Mouse (Mus musculus): ENCODE measurements around the gene Nup188. TPM values are rescaled to one million over a fixed set of nuclear protein-coding genes. Genes with fewer than 3 reads are reported as not detected.

Gene Nup188
- polyA plus RNA-seq, 1 experiment from 2014 or later: 26.0 TPM

DNA sequence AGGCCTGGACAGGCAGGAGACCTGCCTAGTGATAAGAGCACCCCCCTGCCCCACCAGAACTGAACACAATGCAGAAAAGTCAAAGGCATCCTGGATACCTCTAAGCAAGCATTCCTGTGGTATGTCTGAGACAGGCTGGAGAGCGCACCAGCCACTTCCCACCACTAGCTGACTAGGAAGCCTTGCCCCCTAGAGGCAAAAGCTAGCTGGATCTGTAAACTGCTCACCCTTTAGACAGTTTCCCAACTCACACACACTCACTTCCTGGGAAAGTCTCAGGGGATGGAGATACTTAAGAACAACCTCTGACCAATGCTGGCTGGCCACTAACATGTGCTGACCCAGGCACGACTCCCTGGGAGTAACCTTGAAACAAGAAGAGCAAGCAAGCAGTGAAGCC is 65.0 kb downstream of the Nup188 start:
- H3K4me1 ChIP-seq (ENCODE audit: control insufficient read depth, insufficient read depth, low read length): peaks cover 15% of the 10 kb centered on the region; the same call in 1 of the 2 replicates
- no peak overlapping the region for H3K9ac ChIP-seq (ENCODE audit: low read length)
- H3K4me2 ChIP-seq (ENCODE audit: low read depth, low read length): no peak overlapping the region
- H3K27me3 ChIP-seq (ENCODE audit: control insufficient read depth, insufficient read depth, low read length): no peaks in the 10 kb centered on the region
- no peaks in the 10 kb centered on the region for H3K9me3 ChIP-seq (replicated peaks; ENCODE audit: control insufficient read depth, low read length)
- WGBS: 67% methylated on average over 2 of the region's 2 CpGs
- H3K36me3 ChIP-seq (ENCODE audit: control insufficient read depth, insufficient read depth, low read length): peaks cover 11% of the 10 kb centered on the region; the same call in 1 of the 2 replicates
- no peak overlapping the region for H3K27ac ChIP-seq (ENCODE audit: low read length)
- ATAC-seq (ENCODE audit: insufficient read depth, low FRiP score): no peak
- H3K4me3 ChIP-seq (replicated peaks; ENCODE audit: low read length): no peak overlapping the region

DNA sequence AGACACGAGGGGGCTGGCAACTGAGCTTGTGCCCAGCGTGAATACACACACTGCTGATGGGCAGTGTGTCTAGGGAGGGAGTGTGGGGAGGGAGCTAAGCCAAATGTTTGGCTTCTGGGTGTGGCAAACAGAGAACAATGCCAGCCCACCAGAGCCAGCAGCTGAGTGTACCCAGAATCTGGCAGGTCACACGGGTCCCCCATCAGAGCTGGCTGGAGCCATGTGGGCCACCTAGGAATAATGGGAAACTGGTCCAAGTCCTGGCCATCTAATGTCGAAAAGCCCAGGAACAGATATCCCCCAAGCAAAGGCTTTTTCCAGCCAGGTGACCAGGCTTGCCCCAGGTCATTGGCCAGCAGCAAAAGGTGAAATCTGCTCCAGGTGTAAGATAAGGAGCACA is 69.7 kb downstream of the Nup188 start:
- H3K4me2 ChIP-seq (ENCODE audit: low read depth, low read length): 0 out of 2 replicates have a peak overlapping the region, but pooled peaks have one; percentile 94
- H3K27me3 ChIP-seq (ENCODE audit: control insufficient read depth, insufficient read depth, low read length): no peaks in the 10 kb centered on the region
- no peaks in the 10 kb centered on the region for H3K9me3 ChIP-seq (replicated peaks; ENCODE audit: control insufficient read depth, low read length)
- no peak overlapping the region for H3K4me3 ChIP-seq (replicated peaks; ENCODE audit: low read length)
- 55% methylated on average over 4 of the region's 4 CpGs for WGBS
- peaks cover 38% of the 10 kb centered on the region for H3K4me1 ChIP-seq (ENCODE audit: control insufficient read depth, insufficient read depth, low read length)
- ATAC-seq (ENCODE audit: insufficient read depth, low FRiP score): no peak
- 0 out of 2 replicates have a peak, but pooled peaks cover 6% of the 10 kb centered on the region for H3K36me3 ChIP-seq (ENCODE audit: control insufficient read depth, insufficient read depth, low read length)
- peak overlapping the region; percentile 84; the same call in 1 of the 2 replicates for H3K27ac ChIP-seq (ENCODE audit: low read length)
- H3K9ac ChIP-seq (ENCODE audit: low read length): peak overlapping the region; percentile 42; the same call in 1 of the 2 replicates

DNA sequence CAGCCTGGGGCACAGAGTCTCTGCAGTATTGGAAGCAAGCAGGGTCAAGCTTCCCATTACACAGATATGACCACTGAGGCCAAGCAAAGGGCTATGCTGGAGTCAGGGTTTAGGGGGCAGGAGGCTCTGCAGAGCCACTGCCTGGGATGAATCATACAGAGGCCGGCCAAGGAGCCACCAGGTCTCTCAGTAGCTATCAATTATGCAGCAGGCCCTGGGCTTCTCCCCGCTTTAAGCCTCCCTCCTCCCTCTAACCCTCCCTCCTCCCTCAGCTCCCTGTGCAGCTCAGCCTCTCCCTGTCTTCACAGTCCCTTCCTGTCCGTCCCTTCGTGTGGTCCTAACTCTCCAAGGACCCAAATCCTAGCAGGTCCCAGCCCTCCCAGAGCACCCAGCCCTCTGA is 70.1 kb downstream of the Nup188 start:
- Histone ChIP-seq H3K9me3 (replicated peaks; ENCODE audit: control insufficient read depth, low read length) (no peaks in the 10 kb centered on the region), H3K4me1 (ENCODE audit: control insufficient read depth, insufficient read depth, low read length) (peaks cover 38% of the 10 kb centered on the region), H3K4me2 (ENCODE audit: low read depth, low read length) (peak overlapping the region; percentile 94; the same call in 1 of the 2 replicates), H3K27me3 (ENCODE audit: control insufficient read depth, insufficient read depth, low read length) (no peaks in the 10 kb centered on the region), H3K36me3 (ENCODE audit: control insufficient read depth, insufficient read depth, low read length) (0 out of 2 replicates have a peak, but pooled peaks cover 6% of the 10 kb centered on the region), H3K9ac (ENCODE audit: low read length) (peak overlapping the region; percentile 32; the same call in 1 of the 2 replicates), H3K27ac (ENCODE audit: low read length) (peak overlapping the region; percentile 84), H3K4me3 (replicated peaks; ENCODE audit: low read length) (no peak overlapping the region)
- 37% methylated on average over 4 of the region's 4 CpGs for WGBS
- ATAC-seq (ENCODE audit: insufficient read depth, low FRiP score): no peak

DNA sequence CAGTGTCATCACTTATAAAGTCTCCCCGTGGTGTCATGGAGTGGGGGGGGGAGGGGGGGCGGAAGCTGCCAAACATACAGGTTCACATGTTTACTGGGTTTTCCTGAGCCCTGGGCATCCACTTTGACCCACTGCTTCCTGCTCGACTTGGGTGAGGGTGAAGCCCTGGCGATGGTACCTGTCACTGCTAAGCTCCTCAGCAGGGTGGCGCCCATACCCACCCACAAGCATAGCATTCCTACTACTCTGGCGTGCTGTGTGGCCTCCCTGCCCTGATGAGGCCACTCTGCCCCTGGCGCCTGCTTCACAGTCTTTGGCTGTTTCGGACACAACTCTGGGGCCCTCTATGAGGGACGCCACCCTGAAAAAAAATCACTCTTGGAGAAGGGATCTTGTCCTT is 70.7 kb downstream of the Nup188 start:
- Histone ChIP-seq H3K4me3 (replicated peaks; ENCODE audit: low read length) (no peak overlapping the region), H3K4me1 (ENCODE audit: control insufficient read depth, insufficient read depth, low read length) (peaks cover 38% of the 10 kb centered on the region), H3K9ac (ENCODE audit: low read length) (peak overlapping the region; percentile 86; the same call in 1 of the 2 replicates), H3K36me3 (ENCODE audit: control insufficient read depth, insufficient read depth, low read length) (0 out of 2 replicates have a peak, but pooled peaks cover 6% of the 10 kb centered on the region), H3K9me3 (replicated peaks; ENCODE audit: control insufficient read depth, low read length) (no peaks in the 10 kb centered on the region), H3K4me2 (ENCODE audit: low read depth, low read length) (peak overlapping the region; percentile 94), H3K27me3 (ENCODE audit: control insufficient read depth, insufficient read depth, low read length) (no peaks in the 10 kb centered on the region), H3K27ac (ENCODE audit: low read length) (peak overlapping the region; percentile 84)
- ATAC-seq (ENCODE audit: insufficient read depth, low FRiP score): no peak
- 56% methylated on average over 9 of the region's 9 CpGs for WGBS

DNA sequence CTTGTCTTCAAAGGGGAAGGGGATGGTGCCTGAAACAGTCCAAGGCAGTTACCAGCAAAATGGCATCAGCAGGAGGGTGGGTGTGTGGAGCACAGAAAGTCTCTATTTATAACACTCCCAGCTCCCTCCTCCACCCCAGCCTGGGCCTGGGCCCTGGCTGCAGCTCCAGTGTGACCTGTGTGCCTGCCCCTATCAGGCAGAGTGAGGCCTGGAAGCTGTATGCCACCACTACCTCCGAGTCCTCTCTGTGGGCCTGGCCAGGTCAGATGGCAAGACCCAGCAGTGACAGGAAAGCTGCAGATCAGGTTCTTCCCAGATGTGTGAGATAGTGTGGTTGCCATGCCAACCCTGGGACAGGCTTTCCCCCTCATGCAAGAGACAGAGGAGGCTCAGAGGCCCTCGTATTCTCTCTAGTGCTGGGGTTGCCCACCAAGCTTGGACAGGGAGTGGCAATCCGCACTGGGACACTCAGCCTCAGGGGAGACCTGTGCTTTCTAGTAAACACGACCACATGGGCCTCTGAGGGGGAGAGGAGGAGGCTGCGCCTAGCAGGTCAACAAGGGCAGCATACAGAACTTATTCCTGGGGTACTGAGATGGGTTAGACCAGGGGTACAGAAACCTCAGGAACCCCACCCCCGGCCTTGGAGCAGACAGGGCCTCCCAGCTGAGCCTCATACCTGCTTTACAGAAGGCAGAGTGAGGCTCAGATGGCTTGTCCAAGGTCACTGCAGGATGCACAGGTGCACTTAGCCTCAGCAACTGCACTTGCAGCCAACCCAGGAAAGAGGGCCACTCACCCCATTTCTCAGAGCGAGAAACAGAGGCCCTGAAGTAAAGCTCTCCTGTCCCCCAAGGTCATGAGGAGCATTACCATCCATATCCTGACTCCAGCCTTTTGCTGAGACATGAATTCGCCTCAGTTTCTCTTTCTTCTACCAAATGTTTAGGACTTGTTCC is 71.6 kb downstream of the Nup188 start:
- Histone ChIP-seq H3K36me3 (ENCODE audit: control insufficient read depth, insufficient read depth, low read length) (no peaks in the 10 kb centered on the region), H3K27me3 (ENCODE audit: control insufficient read depth, insufficient read depth, low read length) (no peaks in the 10 kb centered on the region), H3K27ac (ENCODE audit: low read length) (peak overlapping the region; percentile 84), H3K9ac (ENCODE audit: low read length) (peak overlapping the region; percentile 86), H3K9me3 (replicated peaks; ENCODE audit: control insufficient read depth, low read length) (no peaks in the 10 kb centered on the region), H3K4me2 (ENCODE audit: low read depth, low read length) (peak overlapping the region; percentile 94), H3K4me1 (ENCODE audit: control insufficient read depth, insufficient read depth, low read length) (peaks cover 38% of the 10 kb centered on the region), H3K4me3 (replicated peaks; ENCODE audit: low read length) (peak overlapping the region; percentile 81)
- 40% methylated on average over 8 of the region's 8 CpGs for WGBS
- ATAC-seq (ENCODE audit: insufficient read depth, low FRiP score): 0 out of 2 replicates have a peak, but pooled peaks have one; percentile 1

DNA sequence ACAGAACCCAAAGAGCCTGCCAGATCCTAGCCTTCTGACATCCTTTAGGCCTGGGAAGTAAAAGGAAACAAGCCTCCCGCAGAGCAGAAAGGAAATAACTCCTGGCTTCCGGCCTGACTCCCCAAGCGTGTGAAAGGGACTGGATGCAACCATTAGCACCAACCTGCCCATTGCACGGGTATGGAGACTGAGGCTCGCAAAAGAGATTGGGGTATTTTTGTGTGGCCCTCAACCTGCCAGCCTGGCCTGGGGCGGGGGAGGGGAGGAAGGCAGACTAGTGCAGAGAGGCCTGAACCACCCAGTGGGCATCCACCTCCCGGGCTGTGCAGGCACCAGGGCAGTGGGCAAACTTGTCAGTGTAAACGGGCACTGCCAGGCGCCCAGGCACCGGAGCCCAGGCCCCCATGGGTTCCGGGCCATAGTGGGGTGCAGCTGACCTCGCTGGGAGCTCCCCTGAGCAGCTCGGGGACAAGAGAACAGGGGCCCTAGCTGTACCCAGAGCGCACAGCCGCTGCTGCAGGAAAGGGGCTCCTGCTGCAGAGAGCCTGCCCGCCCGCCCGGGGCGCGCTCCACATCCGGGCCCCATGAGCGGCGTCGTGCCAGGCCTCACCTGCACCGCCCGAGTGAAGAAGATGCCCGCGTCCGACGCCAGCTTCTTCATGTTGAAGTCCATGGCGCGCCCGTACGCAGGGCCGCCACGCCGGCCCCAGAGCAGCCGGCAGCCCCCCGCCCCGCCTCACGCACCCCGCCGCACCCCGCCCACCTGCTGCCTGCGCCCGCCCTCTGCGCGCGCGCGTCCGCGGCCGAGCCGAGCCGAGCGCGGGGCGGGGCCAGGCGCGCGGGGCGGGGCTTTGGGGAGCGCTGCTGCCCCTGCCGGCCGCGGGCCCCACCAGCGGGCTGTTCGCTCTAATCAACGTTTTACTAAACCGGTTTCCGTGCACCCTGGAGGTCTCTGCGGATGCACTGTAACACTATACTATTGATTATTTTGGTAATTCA is 72.6 kb downstream of the Nup188 start, which contains the start of gene Sh3glb2:
Gene Sh3glb2, minus strand, starts transcription at position 805 of the 999 bp plus-strand sequence.
- 1% methylated on average over 73 of the region's 73 CpGs for WGBS
- Histone ChIP-seq H3K4me1 (ENCODE audit: control insufficient read depth, insufficient read depth, low read length) (peaks cover 38% of the 10 kb centered on the region), H3K27me3 (ENCODE audit: control insufficient read depth, insufficient read depth, low read length) (no peaks in the 10 kb centered on the region), H3K36me3 (ENCODE audit: control insufficient read depth, insufficient read depth, low read length) (no peaks in the 10 kb centered on the region), H3K27ac (ENCODE audit: low read length) (peak within 1 kb of the TSS; percentile 84), H3K9me3 (replicated peaks; ENCODE audit: control insufficient read depth, low read length) (no peaks in the 10 kb centered on the region), H3K4me2 (ENCODE audit: low read depth, low read length) (peak within 1 kb of the TSS; percentile 94), H3K4me3 (replicated peaks; ENCODE audit: low read length) (peak within 1 kb of the TSS; percentile 81), H3K9ac (ENCODE audit: low read length) (peak within 1 kb of the TSS; percentile 86)
- ATAC-seq (ENCODE audit: insufficient read depth, low FRiP score): peak; percentile 63

DNA sequence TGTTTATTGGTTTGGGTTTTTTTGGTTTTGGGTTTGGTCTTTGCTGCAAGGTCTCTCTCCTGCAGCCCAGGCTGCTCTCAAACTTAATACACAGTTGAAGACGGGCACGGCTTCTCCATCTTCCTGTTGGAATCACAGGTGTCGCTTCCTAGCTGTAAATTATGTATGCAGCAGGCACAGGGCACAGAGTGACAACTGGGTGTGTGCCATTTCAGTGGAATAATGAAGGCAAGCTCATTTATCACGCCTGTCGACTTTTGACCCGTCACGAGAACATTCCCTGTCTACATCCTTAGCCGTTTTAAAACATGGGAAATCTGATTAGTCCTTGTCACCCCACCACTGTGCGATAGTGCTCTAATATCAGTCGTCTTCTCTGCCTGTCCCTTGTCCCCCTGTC is 74.4 kb downstream of the Nup188 start:
- H3K4me2 ChIP-seq (ENCODE audit: low read depth, low read length): no peak overlapping the region
- H3K9me3 ChIP-seq (replicated peaks; ENCODE audit: control insufficient read depth, low read length): no peaks in the 10 kb centered on the region
- H3K36me3 ChIP-seq (ENCODE audit: control insufficient read depth, insufficient read depth, low read length): no peaks in the 10 kb centered on the region
- no peak overlapping the region for H3K4me3 ChIP-seq (replicated peaks; ENCODE audit: low read length)
- no peaks in the 10 kb centered on the region for H3K27me3 ChIP-seq (ENCODE audit: control insufficient read depth, insufficient read depth, low read length)
- no peak overlapping the region for H3K27ac ChIP-seq (ENCODE audit: low read length)
- no peak overlapping the region for H3K9ac ChIP-seq (ENCODE audit: low read length)
- H3K4me1 ChIP-seq (ENCODE audit: control insufficient read depth, insufficient read depth, low read length): peaks cover 37% of the 10 kb centered on the region
- no peak for ATAC-seq (ENCODE audit: insufficient read depth, low FRiP score)
- WGBS: 56% methylated on average over 10 of the region's 10 CpGs

DNA sequence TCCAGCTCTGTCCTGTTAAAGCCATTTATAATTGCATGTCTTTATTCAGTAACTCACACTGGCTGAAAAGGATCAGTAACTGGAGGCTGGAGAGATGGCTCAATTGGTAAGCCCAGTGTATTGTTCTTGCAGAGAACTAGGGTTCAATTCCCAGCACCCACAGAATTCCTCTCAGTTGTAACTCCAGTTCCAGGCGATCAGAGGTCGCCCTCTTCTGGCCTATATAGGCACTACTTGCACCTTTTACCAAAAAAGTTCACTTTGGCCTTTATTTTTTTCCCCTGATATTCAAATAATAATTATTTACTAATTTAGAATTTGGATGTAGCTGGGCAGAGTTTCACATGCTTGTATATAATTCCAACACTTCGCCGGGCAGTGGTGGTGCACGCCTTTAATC is 76.7 kb downstream of the Nup188 start:
- no peak for ATAC-seq (ENCODE audit: insufficient read depth, low FRiP score)
- no peaks in the 10 kb centered on the region for H3K9me3 ChIP-seq (replicated peaks; ENCODE audit: control insufficient read depth, low read length)
- no peak overlapping the region for H3K4me3 ChIP-seq (replicated peaks; ENCODE audit: low read length)
- peaks cover 16% of the 10 kb centered on the region for H3K4me1 ChIP-seq (ENCODE audit: control insufficient read depth, insufficient read depth, low read length)
- H3K9ac ChIP-seq (ENCODE audit: low read length): no peak overlapping the region
- no peaks in the 10 kb centered on the region for H3K27me3 ChIP-seq (ENCODE audit: control insufficient read depth, insufficient read depth, low read length)
- no peak overlapping the region for H3K27ac ChIP-seq (ENCODE audit: low read length)
- H3K4me2 ChIP-seq (ENCODE audit: low read depth, low read length): no peak overlapping the region
- H3K36me3 ChIP-seq (ENCODE audit: control insufficient read depth, insufficient read depth, low read length): no peaks in the 10 kb centered on the region
- 71% methylated on average over 5 of the region's 5 CpGs for WGBS
